Mouse (Mus musculus) neutrophil, adult 59 days (primary cell): Measurements from ENCODE around the gene Usp9y. TPM values are rescaled to one million over a fixed set of nuclear protein-coding genes. Genes with fewer than 3 reads are reported as not detected.

ENCODE experiments used
- total RNA-seq, 2 experiments: library from RNA; stranded (reverse); gene quantifications; 1 replicate in 1 of 2; 2 replicates in 1 of 2; pipeline ENCODE4 v1.2.4; 2023

Usp9y gene
- not detected for total RNA-seq

DNA sequence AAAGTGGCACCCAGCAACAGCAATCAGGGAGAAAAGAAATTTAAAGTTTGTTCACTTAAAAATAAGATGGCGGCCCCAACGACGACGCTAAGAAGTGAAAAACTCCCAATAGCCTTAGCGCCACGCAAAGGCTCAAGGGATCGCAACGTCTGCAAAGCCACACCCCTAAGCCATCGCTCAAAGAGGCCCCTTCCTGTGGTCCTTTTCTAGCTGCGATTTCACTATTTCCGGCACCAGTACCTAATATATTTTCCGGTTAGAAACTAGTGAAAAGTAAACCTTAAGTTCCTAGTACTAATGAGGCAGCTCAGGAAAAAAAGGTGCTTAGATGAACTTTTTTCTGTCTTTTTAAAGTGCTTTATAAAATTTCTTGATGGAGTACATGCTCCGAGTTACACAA is at the start of gene Usp9y:
Gene Usp9y (minus strand): TSS at position 101 of the 400 bp plus-strand sequence.

GRCm38 (mm10) chrY:1286171-1286795 is 173.3 kb downstream of the Usp9y start, which contains the start of gene Ddx3y:
Ddx3y (minus strand) TSS chrY:1286629.

Other genes starting within 250 kb of the Usp9y start
- gene Uty, start 214.0 kb downstream of the Usp9y start, total RNA-seq = 10 to 100 TPM in 1 of 2 experiments, under 1 TPM in 1; 0.09 to 19.8 TPM
- 10 to 100 TPM in 1 of 2 experiments, under 1 TPM in 1; 0.11 to 54.9 TPM for gene Ddx3y, start 173.2 kb downstream of the Usp9y start, total RNA-seq